Mouse (Mus musculus) adrenal gland, adult 8-10 months (tissue): ENCODE measurements around the gene Tram2. TPM values are rescaled to one million over a fixed set of nuclear protein-coding genes. Genes with fewer than 3 reads are reported as not detected.
A peak's percentile ranks its signal among the peaks of the same experiment; 100 is the strongest.

Source experiments
- DNase-seq: peaks from one replicate; pipeline ENCODE4 v3.0.0; 2022
- total RNA-seq, 4 experiments: library from RNA; stranded (reverse); gene quantifications; 2 replicates each; pipeline ENCODE4 v1.2.4; 2022

Tram2 gene
- total RNA-seq, 4 experiments from 2014 or later, result 3.7 to 6.8 (median 5.8) TPM

GRCm38 (mm10) chr1:20969642-20970041, 109.4 kb downstream of the Tram2 start:
- no peak for DNase-seq

GRCm38 (mm10) chr1:20954876-20955275, 124.2 kb downstream of the Tram2 start:
- DNase-seq, result no peak

GRCm38 (mm10) chr1:20951799-20952198, 127.2 kb downstream of the Tram2 start:
- no peak for DNase-seq

GRCm38 (mm10) chr1:20951300-20951763, 127.7 kb downstream of the Tram2 start, which contains the start of gene Efhc1:
TSS of gene Efhc1 (plus strand) at chr1:20951626.
- DNase-seq, result peak; percentile 91

Other genes starting within 250 kb of the Tram2 start
- gene Paqr8, start 188.6 kb downstream of the Tram2 start, total RNA-seq, result 10 to 100 TPM; 57.6 to 67.3 (median 63.0) TPM
- gene Efhc1, start 127.6 kb downstream of the Tram2 start, total RNA-seq, result 1 to 10 TPM; 2.7 to 4.0 (median 3.6) TPM
- gene Tmem14a, start 139.3 kb upstream of the Tram2 start, total RNA-seq, result 10 to 100 TPM in 1 of 4 experiments, 1 to 10 TPM in 3; 6.4 to 10.6 (median 9.1) TPM
- 10 to 100 TPM; 11.7 to 40.3 (median 27.6) TPM for gene Gsta3, start 161.4 kb upstream of the Tram2 start, total RNA-seq